Mouse (Mus musculus) intestine, embryonic 16.5 days (tissue): ENCODE results near the gene Timeless. TPM values are rescaled to one million over a fixed set of nuclear protein-coding genes. Genes with fewer than 3 reads are reported as not detected.
"Not testable (repeated sequence)": the region's sequence is repeated elsewhere in the genome, so short reads cannot be mapped to it uniquely, and the experiment has no call there.

ENCODE experiments used
- ATAC-seq: fragments of 200-750 bp; cut with Nextera tagmentation; 2 replicates; pipeline ENCODE4 v1.8.0; 2017; ENCODE audit warnings: moderate TSS enrichment, moderate library complexity
- H3K27ac ChIP-seq: fragments of 300-500 bp; sonication (generic); 2 replicates; pipeline ENCODE4 v1.5.1; 2014; ENCODE audit warnings: mild to moderate bottlenecking, low read length
- H3K27me3 ChIP-seq: fragments of 300-500 bp; sonication (generic); replicated peaks from 2 replicates; pipeline ENCODE4 v1.6.1; 2014; ENCODE audit warnings: low read length, control low read depth, mixed read lengths; ENCODE audit not compliant: control insufficient read depth, insufficient read depth
- H3K36me3 ChIP-seq: fragments of 300-500 bp; sonication (generic); 2 replicates; pipeline ENCODE4 v1.6.1; 2014; ENCODE audit warnings: low read length, control low read depth; ENCODE audit not compliant: control insufficient read depth, insufficient read depth
- H3K4me1 ChIP-seq: fragments of 300-500 bp; sonication (generic); 2 replicates; pipeline ENCODE4 v1.6.1; 2014; ENCODE audit warnings: low read length, control low read depth, mixed read lengths; ENCODE audit not compliant: control insufficient read depth, insufficient read depth
- H3K4me2 ChIP-seq: fragments of 300-500 bp; sonication (generic); 2 replicates; pipeline ENCODE4 v1.6.1; 2014; ENCODE audit warnings: low read depth, low read length, control low read depth
- H3K4me3 ChIP-seq: fragments of 300-500 bp; sonication (generic); 2 replicates; pipeline ENCODE4 v1.5.1; 2014; ENCODE audit warnings: mild to moderate bottlenecking, low read length
- H3K9ac ChIP-seq: fragments of 300-500 bp; sonication (generic); 2 replicates; pipeline ENCODE4 v1.6.1; 2014; ENCODE audit warnings: low read depth, low read length
- H3K9me3 ChIP-seq: fragments of 300-500 bp; sonication (generic); 2 replicates; pipeline ENCODE4 v1.6.1; 2016; ENCODE audit warnings: low read length, control low read depth; ENCODE audit not compliant: control insufficient read depth
- WGBS: fragments of 180-500 bp; shearing (Covaris S2); extraction: QIAGEN DNeasy Blood & Tissue Kit; methylation state at CpG from one replicate; pipeline ENCODE4 v1.1.7; 2014; 5-methylcytosine and 5-hydroxymethylcytosine counted together
- polyA plus RNA-seq: library from polyadenylated mRNA; unstranded; fragments of >200 nt; fragmentation: Nextera tagmentation; extraction: Ambion mirVana; gene quantifications from 2 replicates; pipeline ENCODE4 v1.2.1, GENCODE M21; 2015

Gene Timeless
- polyA plus RNA-seq, 1 experiment from 2014 or later: 33.3 TPM

DNA sequence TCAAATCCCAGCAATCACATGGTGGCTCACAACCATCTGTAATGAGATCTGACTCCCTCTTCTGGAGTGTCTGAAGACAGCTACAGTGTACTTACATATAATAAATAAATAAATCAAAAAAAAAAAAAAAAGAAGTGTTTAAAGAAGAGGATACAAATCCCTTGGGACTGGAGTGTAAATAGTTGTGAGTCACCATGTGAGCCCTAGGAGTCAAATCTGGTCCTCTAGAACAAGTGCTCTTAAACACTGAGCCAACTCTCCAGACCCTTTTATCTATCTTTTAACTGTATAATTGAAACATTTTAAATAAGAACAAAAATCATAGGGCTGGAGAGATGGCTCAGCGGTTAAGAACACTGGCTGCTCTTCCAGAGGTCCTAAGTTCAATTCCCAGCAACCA lies 43.5 kb downstream of the Timeless start:
- H3K27me3 ChIP-seq, H3K4me2 ChIP-seq, H3K36me3 ChIP-seq, H3K4me1 ChIP-seq, H3K27ac ChIP-seq, H3K9me3 ChIP-seq, ATAC-seq, H3K9ac ChIP-seq, H3K4me3 ChIP-seq: not testable (repeated sequence)
- 96% methylated on average over 1 of the region's 1 CpGs for WGBS

DNA sequence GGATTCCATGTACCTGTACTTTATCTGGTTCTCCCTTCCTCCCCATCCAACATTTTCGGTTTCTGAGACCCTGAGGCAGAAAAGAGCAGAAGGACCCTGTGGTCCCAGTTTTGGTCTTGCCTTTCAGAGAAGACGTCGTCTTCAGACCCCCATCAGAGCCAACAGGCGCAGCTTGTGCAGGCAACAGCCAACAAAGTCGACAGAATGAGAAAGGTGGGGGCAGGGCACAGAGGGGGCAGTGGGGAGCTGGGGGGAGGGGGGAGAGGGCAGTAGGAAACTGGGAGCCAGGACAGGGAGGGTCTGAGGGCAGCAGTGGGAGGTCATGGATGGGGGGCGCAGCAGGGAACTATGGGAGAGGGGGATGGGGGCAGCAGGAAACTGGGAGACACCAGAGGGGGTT lies 46.3 kb downstream of the Timeless start:
- no peaks in the 10 kb centered on the region for H3K9me3 ChIP-seq
- H3K4me1 ChIP-seq: no peaks in the 10 kb centered on the region
- no peak overlapping the region for H3K4me2 ChIP-seq
- no peak overlapping the region for H3K4me3 ChIP-seq
- WGBS: 69% methylated on average over 6 of the region's 6 CpGs
- peaks cover 11% of the 10 kb centered on the region for H3K36me3 ChIP-seq
- ATAC-seq: no peak
- no peaks in the 10 kb centered on the region for H3K27me3 ChIP-seq
- H3K27ac ChIP-seq: no peak overlapping the region
- H3K9ac ChIP-seq: no peak overlapping the region

DNA sequence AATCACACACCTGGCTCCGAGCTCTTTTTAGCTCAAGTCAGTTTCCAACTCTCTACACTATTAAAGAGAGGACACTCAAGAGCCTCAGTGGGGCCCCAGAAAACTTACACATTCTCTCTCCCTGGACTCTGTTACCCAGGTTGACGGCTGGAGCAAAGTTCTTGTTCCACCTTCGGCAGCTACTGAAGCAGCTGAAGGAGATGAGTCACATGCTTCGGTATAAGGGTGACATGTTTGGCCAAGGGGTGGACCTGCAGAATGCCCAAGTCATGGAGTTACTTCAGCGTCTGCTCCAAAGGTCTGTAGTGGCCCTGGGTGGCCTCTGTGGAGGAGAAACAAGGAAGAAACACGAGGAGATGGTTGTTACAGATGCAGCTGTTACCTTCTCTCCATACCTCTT lies 49.1 kb downstream of the Timeless start:
- Histone ChIP-seq H3K4me2 (no peak overlapping the region), H3K27ac (peak overlapping the region; percentile 64), H3K4me3 (no peak overlapping the region), H3K27me3 (no peaks in the 10 kb centered on the region), H3K9ac (no peak overlapping the region), H3K4me1 (no peaks in the 10 kb centered on the region), H3K9me3 (no peaks in the 10 kb centered on the region), H3K36me3 (peaks cover 19% of the 10 kb centered on the region)
- WGBS: 66% methylated on average over 6 of the region's 6 CpGs
- peak; percentile 90 for ATAC-seq

DNA sequence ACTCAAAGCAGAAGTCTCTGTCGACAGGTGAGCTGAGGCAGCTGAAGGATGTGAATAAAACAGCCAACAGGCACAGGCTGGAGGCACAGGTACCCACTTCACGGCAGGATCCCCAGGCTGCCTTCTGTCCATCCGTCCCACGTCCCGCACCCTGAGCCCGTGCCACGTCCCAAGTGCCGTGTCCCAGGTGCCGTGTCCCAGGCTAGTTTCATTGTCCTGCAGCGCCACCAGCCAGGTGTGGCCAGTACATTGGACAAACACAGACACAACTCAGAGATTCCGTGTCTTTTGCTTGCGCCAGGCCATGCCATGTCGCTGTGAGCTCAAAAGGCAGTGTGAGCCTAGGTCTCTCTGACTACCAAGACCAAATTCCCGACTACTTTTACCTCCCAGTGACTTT lies 49.8 kb downstream of the Timeless start:
- no peaks in the 10 kb centered on the region for H3K27me3 ChIP-seq
- 92% methylated on average over 14 of the region's 14 CpGs for WGBS
- no peaks in the 10 kb centered on the region for H3K4me1 ChIP-seq
- 0 out of 2 replicates have a peak overlapping the region, but pooled peaks have one; percentile 31 for H3K27ac ChIP-seq
- no peak overlapping the region for H3K4me2 ChIP-seq
- H3K4me3 ChIP-seq: no peak overlapping the region
- no peak overlapping the region for H3K9ac ChIP-seq
- H3K9me3 ChIP-seq: no peaks in the 10 kb centered on the region
- H3K36me3 ChIP-seq: peaks cover 19% of the 10 kb centered on the region
- no peak for ATAC-seq

DNA sequence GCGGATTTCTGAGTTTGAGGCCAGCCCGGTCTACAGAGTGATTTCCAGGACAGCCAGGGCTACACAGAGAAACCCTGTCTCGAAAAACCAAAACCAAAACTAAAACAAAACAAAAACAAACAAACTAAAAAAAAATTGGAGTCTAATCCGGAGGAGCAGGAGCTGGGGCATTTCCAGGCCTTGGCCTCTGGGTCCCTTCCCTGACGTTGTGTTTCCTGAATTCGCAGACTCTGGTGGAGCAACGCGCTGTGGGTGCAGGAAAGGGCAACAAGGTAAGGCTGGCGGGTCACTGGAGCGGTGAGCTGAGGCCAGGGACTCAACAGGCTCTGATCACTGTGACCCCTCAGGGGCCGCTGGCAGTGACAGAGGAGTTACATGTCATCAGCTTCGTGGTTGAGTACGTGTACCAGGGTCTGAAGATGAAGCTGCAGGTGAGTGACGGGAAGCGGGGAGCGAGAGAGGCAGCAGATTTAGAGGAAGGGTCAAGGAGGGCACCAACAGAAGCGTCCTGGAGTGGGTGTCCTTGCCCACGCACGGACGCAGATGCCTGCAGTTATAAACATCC lies 51.1 kb downstream of the Timeless start:
- peaks cover 16% of the 10 kb centered on the region for H3K36me3 ChIP-seq
- no peak for ATAC-seq
- 85% methylated on average over 20 of the region's 20 CpGs for WGBS
- H3K4me2 ChIP-seq: no peak overlapping the region
- no peaks in the 10 kb centered on the region for H3K9me3 ChIP-seq
- no peak overlapping the region for H3K4me3 ChIP-seq
- H3K4me1 ChIP-seq: no peaks in the 10 kb centered on the region
- H3K27me3 ChIP-seq: no peaks in the 10 kb centered on the region
- H3K27ac ChIP-seq: no peak overlapping the region
- H3K9ac ChIP-seq: no peak overlapping the region

DNA sequence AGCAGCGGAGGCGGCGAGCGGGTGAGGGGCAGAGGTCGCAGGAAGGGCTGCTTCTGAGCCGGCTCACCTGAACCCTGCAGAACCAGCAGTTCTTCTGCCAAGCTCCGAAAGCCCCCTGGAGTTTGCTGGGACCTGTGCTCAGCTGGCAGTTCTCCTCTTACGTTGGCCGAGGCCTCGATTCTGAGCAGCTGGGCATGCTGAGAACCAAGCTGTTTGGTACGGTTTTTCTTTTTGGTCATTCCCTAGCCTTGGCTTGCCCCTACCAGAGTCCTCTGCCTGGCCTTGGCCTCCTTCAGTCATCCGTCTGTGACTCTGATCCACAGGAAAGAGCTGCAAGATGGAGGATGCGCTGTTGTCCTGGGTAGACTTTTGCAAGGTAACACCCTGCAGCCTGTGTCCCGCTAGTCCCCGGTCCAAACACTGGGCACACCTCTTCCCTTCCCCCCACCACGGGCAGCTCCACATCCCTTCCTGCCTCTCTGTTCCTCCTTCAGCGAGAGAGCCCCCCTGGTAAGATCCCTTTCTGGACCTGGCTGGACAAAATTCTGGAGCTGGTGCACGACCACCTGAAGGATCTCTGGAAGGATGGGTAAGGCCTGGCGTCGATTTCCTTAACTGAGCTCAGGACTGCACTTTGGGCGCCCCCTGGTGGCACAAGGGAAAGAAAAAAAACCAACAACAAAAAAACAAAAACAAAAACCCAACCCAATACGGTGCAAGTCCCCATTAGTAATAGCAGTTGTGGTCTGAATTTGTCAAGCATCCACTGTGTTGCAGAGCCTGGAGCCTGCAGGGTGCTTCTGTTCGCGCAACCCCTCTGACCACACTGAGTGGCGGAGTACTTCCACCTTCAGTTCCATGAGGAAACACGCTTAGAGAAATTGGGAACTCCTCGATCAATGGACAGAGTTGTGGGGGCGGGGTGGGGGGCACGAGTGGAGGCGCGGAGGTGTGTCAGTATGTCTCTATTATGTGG lies 52.0 kb downstream of the Timeless start:
- H3K9me3 ChIP-seq: no peaks in the 10 kb centered on the region
- H3K36me3 ChIP-seq: peaks cover 14% of the 10 kb centered on the region
- H3K4me3 ChIP-seq: no peak overlapping the region
- H3K27ac ChIP-seq: no peak overlapping the region
- H3K27me3 ChIP-seq: no peaks in the 10 kb centered on the region
- 66% methylated on average over 31 of the region's 31 CpGs for WGBS
- no peaks in the 10 kb centered on the region for H3K4me1 ChIP-seq
- ATAC-seq: no peak
- H3K4me2 ChIP-seq: no peak overlapping the region
- no peak overlapping the region for H3K9ac ChIP-seq

DNA sequence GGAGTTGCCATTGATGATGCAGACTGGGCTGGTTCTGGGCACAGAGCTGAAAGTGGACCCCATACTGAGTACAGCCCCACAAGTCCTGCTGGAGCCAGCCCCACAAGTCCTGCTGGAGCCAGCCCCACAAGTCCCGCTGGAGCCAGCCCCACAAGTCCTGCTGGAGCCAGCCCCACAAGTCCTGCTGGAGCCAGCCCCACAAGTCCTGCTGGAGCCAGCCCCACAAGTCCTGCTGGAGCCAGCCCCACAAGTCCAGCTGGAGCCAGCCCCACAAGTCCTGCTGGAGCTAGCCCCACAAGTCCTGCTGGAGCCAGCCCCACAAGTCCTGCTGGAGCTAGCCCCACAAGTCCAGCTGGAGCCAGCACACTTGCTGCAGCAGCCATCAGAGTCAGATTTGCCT lies 58.7 kb downstream of the Timeless start:
- H3K4me2 ChIP-seq, H3K4me3 ChIP-seq, H3K36me3 ChIP-seq, H3K9me3 ChIP-seq, H3K27ac ChIP-seq, H3K27me3 ChIP-seq, ATAC-seq, H3K4me1 ChIP-seq, H3K9ac ChIP-seq: not testable (repeated sequence)
- WGBS: 71% methylated on average over 1 of the region's 1 CpGs

DNA sequence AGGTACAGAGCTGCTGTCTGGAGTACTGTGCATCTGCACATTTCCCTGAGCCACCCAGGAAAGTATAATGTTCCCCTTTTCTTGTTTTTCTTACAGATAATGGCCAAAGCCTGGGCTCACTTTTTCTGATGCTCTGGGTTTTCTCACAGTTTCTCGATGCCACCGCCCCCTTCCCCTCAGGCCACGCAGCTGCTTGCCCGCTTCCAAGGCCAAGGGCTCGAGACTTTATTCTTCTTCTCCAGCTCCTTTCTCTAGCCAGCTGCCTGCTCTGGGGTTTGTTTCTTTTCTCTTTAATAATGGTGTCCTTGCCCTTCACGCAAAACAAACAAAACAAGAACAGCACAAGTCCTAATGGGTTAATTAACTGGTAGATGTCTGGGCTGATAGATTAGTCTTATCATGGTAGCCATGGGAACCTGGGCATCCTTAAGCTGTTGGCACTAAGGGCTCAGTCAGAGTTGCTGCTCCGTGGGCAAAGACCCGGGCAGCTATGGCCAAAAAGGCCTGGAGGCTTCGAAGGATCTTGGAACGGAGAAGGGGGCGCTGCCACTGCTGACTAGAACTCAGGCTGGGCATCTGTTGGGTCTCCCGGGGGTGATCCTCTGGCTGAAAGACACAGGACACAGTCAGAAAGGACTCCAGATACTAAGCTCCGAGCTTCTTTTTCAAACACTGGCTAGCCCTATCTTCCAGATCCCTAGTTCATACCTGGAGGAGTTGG lies 64.7 kb downstream of the Timeless start:
- Histone ChIP-seq H3K27me3 (no peaks in the 10 kb centered on the region), H3K4me3 (no peak overlapping the region), H3K9me3 (no peaks in the 10 kb centered on the region), H3K4me1 (peaks cover 3% of the 10 kb centered on the region; the same call in 1 of the 2 replicates), H3K4me2 (no peak overlapping the region), H3K9ac (no peak overlapping the region), H3K36me3 (no peaks in the 10 kb centered on the region), H3K27ac (no peak overlapping the region)
- no peak for ATAC-seq
- 68% methylated on average over 13 of the region's 13 CpGs for WGBS

DNA sequence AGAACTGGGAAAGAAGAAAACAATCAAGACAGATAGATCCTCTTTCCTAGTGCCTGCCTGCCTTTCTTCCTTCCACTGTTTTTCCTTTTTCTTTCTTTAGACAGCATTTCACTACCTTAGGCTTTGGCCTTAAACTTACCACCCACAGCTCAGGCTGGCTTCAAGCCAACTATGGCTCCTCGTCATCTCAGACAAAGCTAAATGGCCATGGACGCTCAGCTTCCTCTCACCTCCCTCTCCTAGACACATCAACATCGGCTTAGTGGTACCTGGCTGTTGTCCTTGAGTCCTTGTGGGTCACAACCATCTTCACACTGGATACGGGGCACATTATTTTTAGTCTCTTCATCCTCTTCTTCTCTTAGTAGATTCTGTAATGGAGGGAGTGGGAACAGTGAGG lies 65.4 kb downstream of the Timeless start:
- Histone ChIP-seq H3K9me3 (no peaks in the 10 kb centered on the region), H3K4me2 (no peak overlapping the region), H3K4me1 (peaks cover 4% of the 10 kb centered on the region), H3K36me3 (no peaks in the 10 kb centered on the region), H3K9ac (no peak overlapping the region), H3K27ac (0 out of 2 replicates have a peak overlapping the region, but pooled peaks have one; percentile 13), H3K27me3 (no peaks in the 10 kb centered on the region), H3K4me3 (no peak overlapping the region)
- no peak for ATAC-seq
- WGBS: 71% methylated on average over 4 of the region's 4 CpGs
